Mouse (Mus musculus): ENCODE results near the gene Il18r1. TPM values are rescaled to one million over a fixed set of nuclear protein-coding genes. Genes with fewer than 3 reads are reported as not detected.

Il18r1 gene
- total RNA-seq, 2 experiments from 2014 or later = not detected

DNA sequence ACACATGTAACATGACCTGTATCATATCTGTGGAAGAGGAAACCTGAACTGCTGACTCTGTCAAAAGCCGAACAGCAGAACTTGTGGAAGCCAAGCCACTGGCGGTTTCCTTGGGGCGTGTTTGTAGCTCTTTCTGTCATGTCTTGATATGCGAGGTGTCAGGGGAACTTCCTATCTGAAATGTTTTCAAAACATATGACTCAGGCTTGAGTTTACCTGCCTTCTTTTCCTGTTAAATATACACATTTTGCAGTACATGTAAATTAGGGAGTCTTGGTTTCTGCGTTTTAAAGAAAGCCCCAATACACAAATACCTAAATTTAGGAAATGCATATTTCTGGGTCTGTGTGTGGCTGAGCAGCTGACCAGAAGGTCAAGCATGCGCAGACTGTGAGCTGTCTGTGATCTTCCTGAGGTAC, 14.2 kb downstream of the Il18r1 start:
- DNase-seq (ENCODE audit: extremely low spot score in 1 of 2, low spot score in 1 of 2) = no peak

DNA sequence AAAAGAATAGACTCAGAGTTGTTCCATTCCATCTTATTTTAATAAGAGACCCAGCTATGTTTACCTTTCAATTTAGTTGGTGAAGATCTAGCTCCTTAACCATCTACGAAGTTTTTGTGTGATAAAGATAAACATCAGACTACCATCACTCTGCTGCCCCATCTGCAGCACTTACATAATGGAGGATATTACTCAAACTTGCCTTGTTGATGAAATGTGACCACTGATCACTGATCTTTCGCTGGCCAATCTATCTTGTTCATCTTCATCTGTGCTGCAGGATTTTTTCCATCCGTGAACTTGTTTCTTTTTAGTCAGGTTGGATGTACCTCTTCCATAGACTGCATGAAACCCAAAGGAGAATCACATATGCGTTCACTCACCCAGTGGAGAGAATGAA, 29.2 kb downstream of the Il18r1 start:
- DNase-seq (ENCODE audit: extremely low spot score in 1 of 2, low spot score in 1 of 2) = no peak

DNA sequence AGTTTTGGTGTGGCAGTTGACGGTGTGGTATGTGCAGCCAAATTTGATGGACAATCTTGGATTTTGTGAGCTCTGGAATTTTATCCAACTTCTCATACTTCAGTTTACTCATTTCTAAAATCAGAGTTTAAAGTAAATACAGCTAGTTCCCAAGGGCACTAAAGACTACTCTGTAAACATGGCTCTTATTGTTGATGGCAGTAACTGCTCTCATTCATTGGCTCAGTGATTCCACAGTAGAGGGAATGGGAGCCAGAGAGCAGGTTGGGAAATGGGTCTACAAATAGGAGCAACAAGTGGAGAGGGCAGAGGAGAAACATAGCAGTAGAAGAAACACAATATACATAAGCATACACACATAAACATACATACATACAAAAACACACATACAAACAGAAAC, 34.4 kb downstream of the Il18r1 start:
- no peak for DNase-seq (ENCODE audit: extremely low spot score in 1 of 2, low spot score in 1 of 2)

DNA sequence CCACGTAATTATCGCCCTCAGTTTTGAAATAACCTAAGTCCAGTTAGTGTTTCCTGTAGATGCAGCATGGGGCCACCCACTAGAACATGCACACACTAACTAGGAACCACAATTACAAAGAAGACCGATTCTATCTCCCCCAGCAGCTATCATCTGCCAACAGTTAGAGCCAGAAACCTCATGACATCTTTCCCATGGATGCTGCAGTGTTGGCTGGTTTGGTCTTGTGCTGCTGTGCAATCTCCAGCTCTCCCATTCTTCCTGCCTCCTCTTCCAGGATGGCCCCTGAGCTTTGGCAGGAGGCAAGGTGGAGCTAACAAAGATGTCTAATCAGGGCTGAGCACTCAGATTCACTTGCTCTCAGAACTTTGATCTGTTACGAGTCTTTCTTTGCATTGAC, 35.8 kb downstream of the Il18r1 start:
- DNase-seq (ENCODE audit: extremely low spot score in 1 of 2, low spot score in 1 of 2) = no peak

DNA sequence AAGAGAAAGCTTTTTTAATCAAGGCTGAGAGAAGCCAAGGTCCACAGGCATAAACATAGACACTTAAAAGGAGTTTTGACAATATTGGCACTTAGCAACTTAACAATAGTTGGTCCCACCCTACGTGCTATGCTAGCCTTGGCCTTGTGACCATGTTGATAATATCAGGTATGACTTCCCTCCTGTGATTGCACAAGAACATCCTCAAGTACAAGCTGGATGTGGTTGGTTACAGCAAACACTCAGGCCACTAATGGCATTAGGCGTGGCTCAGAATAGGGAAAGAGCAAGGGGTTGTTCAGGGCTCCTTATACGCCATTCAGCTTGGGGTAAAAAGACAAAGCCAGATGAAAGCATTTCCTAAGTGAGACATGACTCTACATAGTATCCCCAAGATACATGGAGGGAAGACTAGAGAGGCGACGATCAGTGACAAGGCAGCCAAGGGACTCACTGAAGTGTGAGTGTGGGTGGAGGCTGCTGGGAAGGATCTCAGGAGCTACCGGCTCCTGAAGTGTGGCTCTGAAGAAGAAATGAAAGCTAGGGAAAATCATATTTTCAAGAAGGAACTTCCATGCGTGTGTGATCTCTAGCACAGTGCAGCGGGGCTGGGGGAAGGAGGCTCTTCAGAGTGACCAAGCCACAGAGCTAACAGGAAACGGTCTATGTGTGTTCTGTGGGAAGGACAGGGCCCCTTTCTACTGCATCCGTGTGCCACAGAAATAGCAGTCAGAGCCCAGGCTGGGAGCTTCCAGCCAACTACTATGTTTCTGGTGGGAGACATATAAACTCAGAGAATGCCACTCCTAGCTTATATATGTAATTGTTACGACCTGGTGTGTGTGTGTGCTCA, 36.4 kb downstream of the Il18r1 start:
- no peak for DNase-seq (ENCODE audit: extremely low spot score in 1 of 2, low spot score in 1 of 2)

DNA sequence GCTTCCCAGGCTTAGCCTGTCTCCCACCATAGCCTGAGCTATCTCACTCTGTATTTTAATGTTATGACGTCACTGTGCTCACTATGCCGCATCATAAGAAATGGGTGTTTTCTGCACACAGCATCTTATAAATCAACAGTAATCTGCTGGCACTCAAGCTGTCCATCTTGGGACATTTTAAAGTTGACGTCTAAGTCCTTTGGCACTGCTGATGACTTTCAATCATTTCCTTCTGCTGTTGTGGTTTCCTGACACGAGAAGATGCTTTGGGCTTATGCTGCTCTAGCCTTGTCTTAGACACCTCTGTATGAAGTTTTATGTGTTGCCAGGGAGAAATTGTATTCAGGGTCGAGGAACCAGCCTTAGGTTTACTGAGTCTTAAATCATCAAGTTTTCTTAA, 39.2 kb downstream of the Il18r1 start:
- no peak for DNase-seq (ENCODE audit: extremely low spot score in 1 of 2, low spot score in 1 of 2)

DNA sequence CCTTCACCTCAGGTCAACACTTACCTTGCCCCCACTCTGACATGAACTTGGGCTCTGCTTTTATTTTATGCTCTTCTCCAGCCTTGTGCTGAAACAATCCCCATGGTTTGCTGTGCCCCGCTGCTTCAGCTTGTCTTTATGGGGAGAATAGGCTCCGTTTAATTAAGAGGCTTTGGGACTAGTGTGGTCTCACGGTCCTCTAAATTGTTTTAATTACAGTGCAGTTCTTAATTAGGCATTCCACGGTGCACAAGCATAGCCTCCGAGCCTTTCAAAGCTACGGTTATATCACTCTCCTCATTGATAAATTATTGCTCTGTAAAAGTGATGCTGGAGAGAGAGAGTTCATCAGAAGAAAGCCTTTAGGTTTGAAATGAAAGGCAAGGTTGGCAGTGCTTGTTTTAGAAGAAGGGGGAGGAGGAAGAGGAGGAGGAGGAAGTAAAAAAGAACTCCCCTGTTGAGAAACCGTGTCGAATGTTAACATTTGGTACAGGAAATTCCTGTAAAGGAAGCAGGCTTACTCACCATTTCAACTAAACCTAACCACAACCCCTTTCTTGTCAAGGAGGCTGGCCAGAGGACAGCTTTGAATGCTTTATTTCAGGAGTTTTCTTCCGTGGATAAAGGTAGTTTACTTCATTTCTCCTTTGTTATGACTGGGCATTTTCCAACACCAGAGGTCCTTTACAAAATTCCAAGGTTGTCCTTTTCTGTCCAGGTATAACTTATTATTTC, 49.7 kb downstream of the Il18r1 start, which contains the start of gene Il18rap:
Il18rap (plus strand) TSS at position 512 of the 735 bp plus-strand sequence.
- no peak for DNase-seq (ENCODE audit: extremely low spot score in 1 of 2, low spot score in 1 of 2)

DNA sequence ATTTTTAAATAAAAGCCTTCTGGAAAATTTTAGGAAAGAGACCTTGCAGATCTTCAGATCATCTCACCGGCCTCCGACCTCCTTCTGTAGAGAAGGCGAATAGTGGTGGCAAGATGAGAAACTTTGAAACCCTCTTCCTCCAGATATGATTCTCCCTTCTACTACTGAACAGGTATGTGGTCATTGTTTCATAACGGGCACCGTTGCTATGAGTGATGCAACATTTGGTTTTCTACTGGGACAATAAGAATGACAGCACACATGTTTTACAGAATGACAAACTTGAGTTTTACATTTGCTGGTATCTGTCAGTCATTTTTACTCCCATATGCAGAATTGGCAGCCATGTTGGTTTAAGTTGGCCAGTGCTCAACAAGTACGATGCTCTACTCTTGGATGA, 51.0 kb downstream of the Il18r1 start:
- no peak for DNase-seq (ENCODE audit: extremely low spot score in 1 of 2, low spot score in 1 of 2)

DNA sequence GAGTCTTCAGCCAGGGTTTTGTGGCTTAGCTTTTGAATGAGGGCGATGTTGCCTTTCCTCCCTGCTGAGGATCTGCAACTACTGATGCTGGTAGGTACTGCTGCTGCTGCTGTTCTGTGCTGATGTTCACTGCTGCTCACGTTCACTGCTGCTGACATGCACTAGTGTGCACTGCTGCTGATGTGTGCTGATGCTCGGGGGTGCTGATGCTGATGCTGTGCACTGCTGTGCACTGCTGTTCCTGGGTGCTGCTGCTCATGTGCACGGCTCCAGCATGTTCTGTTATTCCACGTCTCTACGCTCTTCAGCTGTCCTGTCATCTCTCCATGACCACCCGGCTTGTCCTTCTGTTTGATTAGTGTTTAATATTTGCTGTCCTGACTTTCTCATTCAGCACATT, 57.6 kb downstream of the Il18r1 start:
- no peak for DNase-seq (ENCODE audit: extremely low spot score in 1 of 2, low spot score in 1 of 2)

DNA sequence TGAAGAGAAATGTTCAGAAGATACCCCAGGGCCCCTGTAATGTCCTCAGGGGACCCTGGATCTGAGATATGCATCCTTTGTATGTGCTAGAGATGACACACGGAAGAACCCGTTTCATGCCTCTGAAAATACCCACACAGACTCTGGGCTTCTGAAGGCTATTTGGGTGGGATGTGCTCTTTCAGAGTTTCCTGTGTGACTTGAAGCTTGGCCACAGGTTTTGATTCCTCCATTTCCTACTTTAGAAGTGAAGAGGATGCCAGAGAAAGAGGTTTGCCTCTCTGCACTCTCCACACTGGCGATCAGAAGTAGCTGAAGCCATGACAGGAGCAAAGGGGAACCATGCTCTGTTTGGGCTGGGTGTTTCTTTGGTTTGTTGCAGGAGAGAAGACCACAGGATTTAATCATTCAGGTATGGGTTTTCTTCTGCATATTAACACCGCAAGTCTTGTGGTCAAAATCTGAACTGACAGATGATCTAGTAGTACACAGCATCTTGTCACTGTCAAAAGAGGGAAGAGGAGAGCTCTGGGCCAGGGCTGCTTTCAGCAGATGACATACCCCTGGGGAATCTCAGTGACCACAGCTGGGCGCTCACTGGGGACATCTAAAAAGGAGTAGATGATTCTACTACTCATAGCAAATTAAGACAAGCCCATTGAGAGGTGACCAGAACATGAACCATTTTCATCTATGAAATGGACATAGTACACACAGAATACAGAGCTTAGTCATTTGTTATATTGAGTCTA, 58.8 kb downstream of the Il18r1 start:
- no peak for DNase-seq (ENCODE audit: extremely low spot score in 1 of 2, low spot score in 1 of 2)

DNA sequence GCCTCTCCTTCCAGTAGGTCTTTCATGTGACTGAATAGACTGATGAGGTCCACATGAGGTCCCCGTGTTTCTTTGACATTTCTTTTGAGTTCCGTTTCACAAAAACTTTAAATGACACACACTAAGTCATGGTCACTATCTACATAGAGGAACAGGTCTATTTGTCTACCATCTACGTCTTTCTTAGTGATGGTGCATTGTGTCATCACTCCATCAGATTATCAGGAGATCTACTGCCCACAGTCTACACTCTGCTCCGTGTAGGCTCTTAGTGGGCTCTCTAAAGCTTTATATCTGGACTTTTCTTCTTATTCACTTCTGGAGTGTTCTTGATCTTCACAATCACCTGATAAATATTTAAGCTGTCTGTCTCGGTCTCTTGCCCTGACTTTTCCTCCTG, 63.9 kb downstream of the Il18r1 start:
- no peak for DNase-seq (ENCODE audit: extremely low spot score in 1 of 2, low spot score in 1 of 2)

DNA sequence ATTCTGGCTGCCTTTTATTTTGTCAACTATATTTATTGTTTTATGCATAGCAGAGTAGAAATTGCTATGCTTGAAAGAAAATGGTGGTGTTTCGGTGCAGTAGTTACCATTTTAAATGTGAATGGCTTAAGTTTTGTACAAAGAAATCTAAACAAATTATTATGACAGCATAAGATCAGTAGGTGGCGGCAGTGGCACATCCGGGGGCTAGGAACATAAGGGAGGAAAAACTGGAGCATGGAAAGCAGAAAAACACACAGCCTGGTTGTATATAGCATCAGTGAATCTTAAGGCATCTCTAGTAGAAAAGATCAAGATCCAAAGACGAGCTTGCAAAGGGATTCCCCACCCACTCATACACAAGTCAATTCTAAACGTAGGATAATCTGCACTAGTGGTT, 72.2 kb downstream of the Il18r1 start:
- DNase-seq (ENCODE audit: extremely low spot score in 1 of 2, low spot score in 1 of 2) = no peak

DNA sequence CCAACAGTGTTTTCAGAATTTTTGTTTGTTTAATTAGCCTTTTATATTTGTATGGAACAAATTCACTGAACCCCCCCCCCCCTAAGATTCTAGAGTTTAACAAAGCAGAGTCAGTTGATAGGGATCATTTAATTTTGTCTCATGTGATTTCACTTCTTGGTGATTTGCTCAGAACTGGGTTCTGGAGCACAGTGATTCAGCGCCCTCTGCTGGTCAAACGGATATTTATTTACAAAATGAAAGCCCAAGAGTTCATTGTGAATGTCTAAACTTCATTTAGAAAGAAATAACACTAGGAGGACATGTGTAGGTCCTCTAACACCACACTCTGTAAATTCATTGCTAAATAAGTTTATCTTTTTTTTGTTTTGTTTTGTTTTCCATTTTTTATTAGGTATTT, 79.3 kb downstream of the Il18r1 start:
- peak; percentile 36 to 86 for DNase-seq (ENCODE audit: extremely low spot score in 1 of 2, low spot score in 1 of 2)

DNA sequence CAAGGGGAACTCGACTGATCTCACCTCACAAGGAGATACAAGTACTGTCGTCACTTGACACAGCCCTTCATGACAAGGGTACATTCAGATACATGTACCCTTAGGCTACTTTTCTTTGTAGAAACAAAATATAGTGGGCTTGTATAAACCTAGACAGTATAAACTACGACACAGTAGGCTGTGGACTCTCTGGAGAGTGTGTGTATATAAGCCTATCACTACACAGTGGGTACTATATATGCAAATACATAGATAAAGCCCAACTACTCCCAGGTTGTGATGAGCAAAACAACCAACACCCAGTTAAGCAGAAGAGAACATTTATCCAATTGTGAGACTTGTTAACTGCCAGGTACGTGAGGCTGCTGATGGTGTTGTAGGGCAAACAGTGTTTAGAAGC, 81.3 kb downstream of the Il18r1 start:
- DNase-seq (ENCODE audit: extremely low spot score in 1 of 2, low spot score in 1 of 2) = no peak

DNA sequence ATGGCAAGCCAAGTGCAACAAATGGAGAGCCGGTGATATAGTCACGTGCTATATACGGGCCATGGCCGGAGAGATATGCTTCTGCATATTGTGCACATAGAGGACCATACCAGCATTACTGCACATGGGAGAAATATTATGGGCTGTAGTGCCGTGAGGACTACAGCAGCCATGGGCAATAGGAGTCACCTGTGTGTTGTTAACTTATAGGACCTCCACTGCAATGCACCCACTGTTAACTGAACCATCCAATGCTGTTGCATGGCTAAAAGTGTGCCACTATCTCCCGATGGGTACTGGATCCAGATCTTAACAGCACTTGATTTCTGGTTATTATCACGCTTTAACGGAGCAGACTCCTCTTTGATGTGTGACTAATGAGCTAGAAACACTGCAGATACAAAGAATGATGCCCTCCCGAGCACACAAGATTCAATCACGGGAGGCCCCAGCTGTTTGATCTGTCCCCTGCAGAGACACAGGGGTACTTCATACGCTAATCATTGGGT, 81.8 kb downstream of the Il18r1 start:
- no peak for DNase-seq (ENCODE audit: extremely low spot score in 1 of 2, low spot score in 1 of 2)

DNA sequence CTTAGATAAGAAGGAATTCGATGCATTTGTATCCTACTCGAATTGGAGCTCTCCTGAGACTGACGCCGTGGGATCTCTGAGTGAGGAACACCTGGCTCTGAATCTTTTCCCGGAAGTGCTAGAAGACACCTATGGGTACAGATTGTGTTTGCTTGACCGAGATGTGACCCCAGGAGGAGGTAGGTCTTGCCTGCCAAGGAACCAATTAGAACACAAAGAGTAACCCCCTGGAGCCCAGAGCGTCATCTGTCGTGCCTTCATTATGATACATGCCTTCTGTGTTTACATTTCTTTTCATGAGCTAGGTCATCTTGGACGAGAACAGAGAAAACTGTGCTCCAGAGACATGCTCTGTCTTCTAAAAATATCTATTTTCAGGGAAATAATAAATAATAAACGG, 82.4 kb downstream of the Il18r1 start:
- DNase-seq (ENCODE audit: extremely low spot score in 1 of 2, low spot score in 1 of 2) = no peak

Other genes starting within 250 kb of the Il18r1 start
- 1 to 10 TPM; 7.3 to 7.6 TPM for gene Il1r1, start 240.5 kb upstream of the Il18r1 start, total RNA-seq (2021)
- under 1 TPM; 0.28 to 0.42 TPM for gene Il1rl2, start 140.9 kb upstream of the Il18r1 start, total RNA-seq (2021)
- under 1 TPM; 0.34 to 0.42 TPM for gene Il1rl1, start 36.0 kb upstream of the Il18r1 start, total RNA-seq (2021)
- gene Il18rap, start 49.8 kb downstream of the Il18r1 start, total RNA-seq (2021) = under 1 TPM in 1 of 2 experiments, not detected in 1; 0.05 TPM
- 10 to 100 TPM; 19.5 to 19.6 TPM for gene Slc9a4, start 114.5 kb downstream of the Il18r1 start, total RNA-seq (2021)
- 10 to 100 TPM; 23.7 to 23.8 TPM for gene Slc9a2, start 215.0 kb downstream of the Il18r1 start, total RNA-seq (2021)

Measured in layer of hippocampus, postnatal 25 days (tissue).